Mouse (Mus musculus) myocyte (in vitro differentiated cells): ENCODE measurements around the gene Prkca.

Experiments used
- E2F4 ChIP-seq: IDR thresholded peaks from one replicate; pipeline ENCODE4 v1.6.1; 2011; ENCODE audit warnings: mild to moderate bottlenecking, control low read depth, moderate library complexity; ENCODE audit not compliant: insufficient read depth
- MAX ChIP-seq: IDR thresholded peaks from one replicate; pipeline ENCODE4 v1.6.1; 2011; ENCODE audit warnings: low read depth, mild to moderate bottlenecking, control low read depth
- MYOD1 ChIP-seq, 3 experiments: IDR thresholded peaks; one replicate each; pipeline ENCODE4 v1.6.1; 2011; ENCODE audit warnings: control low read depth in 2 of 3, low read depth in 2 of 3, mild to moderate bottlenecking in 2 of 3, moderate library complexity in 1 of 3; ENCODE audit not compliant: insufficient read length in 2 of 3, control insufficient read depth in 1 of 3
- MYOG ChIP-seq, 3 experiments: IDR thresholded peaks; one replicate each; pipeline ENCODE4 v1.6.1; 2011; ENCODE audit warnings: control low read depth in 2 of 3, low read depth in 2 of 3, mild to moderate bottlenecking in 2 of 3; ENCODE audit not compliant: insufficient read length in 2 of 3, control insufficient read depth in 1 of 3, insufficient read depth in 1 of 3
- POLR2A ChIP-seq: IDR thresholded peaks from one replicate; pipeline ENCODE4 v1.6.1; 2011; ENCODE audit warnings: low read depth, mild to moderate bottlenecking, control low read depth, moderate library complexity; ENCODE audit not compliant: insufficient read length
- TCF12 ChIP-seq: IDR thresholded peaks from one replicate; pipeline ENCODE4 v1.6.1; 2011; ENCODE audit warnings: mild to moderate bottlenecking, control low read depth; ENCODE audit not compliant: poor library complexity, insufficient read depth, severe bottlenecking
- USF1 ChIP-seq: IDR thresholded peaks from one replicate; pipeline ENCODE4 v1.6.1; 2011; ENCODE audit warnings: low read depth, mild to moderate bottlenecking, control low read depth, moderate library complexity

- TF ChIP-seq E2F4 = no peak
- TF ChIP-seq TCF12 = no peak
- TF ChIP-seq POLR2A = no peak
- TF ChIP-seq USF1 = no peak
- no peak for TF ChIP-seq MYOD1 (IDR thresholded peaks at IDR 0.05; ENCODE audit: control insufficient read depth in 1 of 3, insufficient read length in 2 of 3, low read depth in 2 of 3)
- no peak for TF ChIP-seq MAX
- TF ChIP-seq MYOG (IDR thresholded peaks at IDR 0.05; ENCODE audit: control insufficient read depth in 1 of 3, insufficient read depth in 1 of 3, insufficient read length in 2 of 3, low read depth in 2 of 3) = no peak
Observed at GRCm38 (mm10) chr11:108035761-108036160, 308.0 kb downstream of the Prkca start.
